Mouse (Mus musculus) regulatory T cell (primary cell): Measurements from ENCODE around the gene Ccdc130.

ENCODE experiments used
- in situ Hi-C: fragments of 300-600 bp; cut with MboI, MseI; formaldehyde crosslinking; loops from one replicate; pipeline ENCODE4 v1.15.1; 2025; ENCODE audit warnings: high pct_unique_total_duplicates

Ccdc130 gene

GRCm38 (mm10) chr8:84237542-84238229 is 32.5 kb downstream of the Ccdc130 start:
- in situ Hi-C loops: no loop called here

- in situ Hi-C loops: no loop called here
Measured at GRCm38 (mm10) chr8:84236998-84237473, 33.1 kb downstream of the Ccdc130 start, which contains the start of gene Zswim4. Gene Zswim4 (minus strand): TSS chr8:84237055.

GRCm38 (mm10) chr8:84236410-84236997 is 33.7 kb downstream of the Ccdc130 start:
- in situ Hi-C loops: no loop called here

GRCm38 (mm10) chr8:84235746-84236409 is 34.3 kb downstream of the Ccdc130 start:
- in situ Hi-C loops: no loop called here

- in situ Hi-C loops: no loop called here
Measured at GRCm38 (mm10) chr8:84233055-84233454, 37.1 kb downstream of the Ccdc130 start.

- in situ Hi-C loops: no loop called here
Measured at GRCm38 (mm10) chr8:84230735-84231134, 39.4 kb downstream of the Ccdc130 start.

GRCm38 (mm10) chr8:84223322-84224029 is 46.7 kb downstream of the Ccdc130 start:
- in situ Hi-C loops: loop anchor here (5.0 kb wide), 1 partner anchor 56 kb away; no protein-coding TSS in a partner anchor

- in situ Hi-C loops: loop anchor here (5.0 kb wide), 1 partner anchor 55 kb away; no protein-coding TSS in a partner anchor
Measured at GRCm38 (mm10) chr8:84222566-84223165, 47.5 kb downstream of the Ccdc130 start.

GRCm38 (mm10) chr8:84220105-84220504 is 50.1 kb downstream of the Ccdc130 start:
- in situ Hi-C loops: loop anchor here (5.0 kb wide), 1 partner anchor 53 kb away; no protein-coding TSS in a partner anchor

- in situ Hi-C loops: no loop called here
Measured at GRCm38 (mm10) chr8:84218143-84218542, 52.0 kb downstream of the Ccdc130 start.

GRCm38 (mm10) chr8:84217206-84217605 is 53.0 kb downstream of the Ccdc130 start:
- in situ Hi-C loops: no loop called here

GRCm38 (mm10) chr8:84213277-84213676 is 56.9 kb downstream of the Ccdc130 start:
- in situ Hi-C loops: no loop called here

GRCm38 (mm10) chr8:84211881-84212563 is 58.2 kb downstream of the Ccdc130 start:
- in situ Hi-C loops: no loop called here

- in situ Hi-C loops: no loop called here
Measured at GRCm38 (mm10) chr8:84211202-84211601, 59.0 kb downstream of the Ccdc130 start.

GRCm38 (mm10) chr8:84210167-84210791 is 59.9 kb downstream of the Ccdc130 start:
- in situ Hi-C loops: no loop called here

- in situ Hi-C loops: no loop called here
Measured at GRCm38 (mm10) chr8:84208381-84209380, 61.5 kb downstream of the Ccdc130 start.

GRCm38 (mm10) chr8:84207811-84208210 is 62.4 kb downstream of the Ccdc130 start:
- in situ Hi-C loops: no loop called here
